ENCODE assay signal across 22 mouse cellular contexts in the genomic region with DNA sequence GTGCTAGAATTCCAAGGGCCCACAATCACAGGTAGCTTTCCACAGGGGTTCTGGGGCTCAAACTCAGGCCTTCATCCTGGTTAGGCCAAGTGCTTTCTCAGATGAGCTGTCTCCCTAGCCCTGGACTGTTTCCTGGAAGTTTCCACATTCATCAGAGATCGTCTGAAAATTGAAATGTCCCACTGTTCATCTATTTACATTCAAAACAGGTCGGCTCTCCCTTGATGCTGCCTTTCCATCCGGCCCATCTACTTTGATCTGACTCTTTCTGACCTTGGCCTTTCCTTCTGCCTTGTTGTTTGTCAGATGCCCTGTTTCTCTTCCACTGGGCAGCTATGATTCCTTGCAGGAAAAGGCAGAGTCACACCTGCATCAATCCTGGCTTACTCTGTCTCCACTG.
DNase-seq lines count a peak whose midpoint lies in the region; ATAC-seq lines count a peak whose summit lies in the region.
"Had no signal": no experiment of that assay in that cellular context is flagged by ENCODE, and none has a peak within 500 bp of the region (broad histone marks: within the 10 kb centered on the region; RNA-seq: fewer than 3 reads in every experiment).

No protein-coding gene starts in this region.

- no peak overlapping the region for H3K4me2 ChIP-seq in kidney, embryonic 15.5 days
- no peak overlapping the region for H3K4me2 ChIP-seq in forebrain, embryonic 11.5 days (ENCODE audit: low read depth, low read length, severe bottlenecking)
- H3K4me2 ChIP-seq: embryonic facial prominence, embryonic 15.5 days; forebrain, embryonic 15.5 days; hindbrain, embryonic 15.5 days had no signal

- no peaks in the 10 kb centered on the region for H3K27me3 ChIP-seq in kidney, embryonic 15.5 days
- no peaks in the 10 kb centered on the region for H3K27me3 ChIP-seq in embryonic facial prominence, embryonic 10.5 days (replicated peaks; ENCODE audit: low read depth, poor library complexity, severe bottlenecking)
- peaks cover 3% of the 10 kb centered on the region for H3K27me3 ChIP-seq in forebrain, embryonic 11.5 days (ENCODE audit: control insufficient read depth, insufficient read depth, low read length)
- H3K27me3 ChIP-seq: embryonic facial prominence, embryonic 15.5 days; forebrain, embryonic 15.5 days; hindbrain, embryonic 15.5 days had no signal

- WGBS in kidney, embryonic 15.5 days: 33% methylated on average over 3 of the region's 3 CpGs
- 50% methylated on average over 3 of the region's 3 CpGs for WGBS in embryonic facial prominence, embryonic 10.5 days
- WGBS in forebrain, embryonic 11.5 days: 57% methylated on average over 3 of the region's 3 CpGs

- intact Hi-C loops in left cerebral cortex, postnatal 4 days (cut with DNase I): no loop called here

- no peak overlapping the region for H3K4me3 ChIP-seq in kidney, embryonic 15.5 days (replicated peaks)
- no peak overlapping the region for H3K4me3 ChIP-seq in embryonic facial prominence, embryonic 10.5 days
- H3K4me3 ChIP-seq in forebrain, embryonic 11.5 days (ENCODE audit: low read depth, low read length): no peak overlapping the region
- H3K4me3 ChIP-seq: embryonic facial prominence, embryonic 15.5 days; erythroblast, embryonic 14.5 days; forebrain, embryonic 10.5 days; forebrain, embryonic 15.5 days; heart, embryonic 10.5 days; hindbrain, embryonic 15.5 days had no signal

- DNase-seq in adrenal gland, adult 2 months: peak; percentile 43
- no peak for DNase-seq in adrenal gland, postnatal 4 days (ENCODE audit: low spot score in 2 of 2)
- DNase-seq in kidney, postnatal 14 days: no peak
- peak; percentile 86 for DNase-seq in ZHBTc4 (ENCODE audit: low read depth, low spot score)
- DNase-seq in embryonic facial prominence, embryonic 10.5 days (ENCODE audit: low spot score): no peak
- DNase-seq in forebrain, embryonic 11.5 days (ENCODE audit: low spot score): no peak
- DNase-seq in left cerebral cortex, postnatal 4 days: no peak
- DNase-seq: cerebellum, adult 11-12 months; cerebellum, adult 9-10 months; cerebellum, postnatal 25 days; gastrocnemius, postnatal 10 days; heart, adult 18-20 months; heart, postnatal 10 days; kidney, adult 2 months had no signal

- H3K9me3 ChIP-seq in kidney, embryonic 15.5 days (replicated peaks): no peaks in the 10 kb centered on the region
- no peaks in the 10 kb centered on the region for H3K9me3 ChIP-seq in embryonic facial prominence, embryonic 10.5 days
- no peaks in the 10 kb centered on the region for H3K9me3 ChIP-seq in forebrain, embryonic 11.5 days (ENCODE audit: control insufficient read depth, low read length)
- H3K9me3 ChIP-seq: embryonic facial prominence, embryonic 15.5 days; forebrain, embryonic 10.5 days; forebrain, embryonic 15.5 days; heart, embryonic 10.5 days; hindbrain, embryonic 15.5 days had no signal

- H3K27ac ChIP-seq in kidney, embryonic 15.5 days: peak overlapping the region; percentile 84; the same call in 1 of the 2 replicates
- H3K27ac ChIP-seq in embryonic facial prominence, embryonic 10.5 days (replicated peaks): peak overlapping the region; percentile 44
- H3K27ac ChIP-seq in forebrain, embryonic 11.5 days (ENCODE audit: low read depth, low read length): no peak overlapping the region
- H3K27ac ChIP-seq: embryonic facial prominence, embryonic 15.5 days; forebrain, embryonic 10.5 days; forebrain, embryonic 15.5 days; hindbrain, embryonic 15.5 days had no signal

- no peak overlapping the region for H3K9ac ChIP-seq in kidney, embryonic 15.5 days
- H3K9ac ChIP-seq in forebrain, embryonic 11.5 days (ENCODE audit: low read length): no peak overlapping the region
- H3K9ac ChIP-seq: embryonic facial prominence, embryonic 15.5 days; forebrain, embryonic 15.5 days; hindbrain, embryonic 15.5 days had no signal

- peaks cover 34% of the 10 kb centered on the region for H3K4me1 ChIP-seq in kidney, embryonic 15.5 days
- peaks cover 37% of the 10 kb centered on the region for H3K4me1 ChIP-seq in embryonic facial prominence, embryonic 10.5 days
- peaks cover 2% of the 10 kb centered on the region; the same call in 1 of the 2 replicates for H3K4me1 ChIP-seq in forebrain, embryonic 11.5 days (replicated peaks; ENCODE audit: control insufficient read depth, insufficient read depth, low read length)
- H3K4me1 ChIP-seq: forebrain, embryonic 15.5 days had no signal

- ATAC-seq in kidney, embryonic 15.5 days (replicated peaks; ENCODE audit: low FRiP score): no peak
- no peak for ATAC-seq in forebrain, embryonic 11.5 days (replicated peaks; ENCODE audit: low FRiP score)
- ATAC-seq: forebrain, embryonic 15.5 days; intestine, embryonic 16.5 days had no signal

- H3K36me3 ChIP-seq in kidney, embryonic 15.5 days: no peaks in the 10 kb centered on the region
- H3K36me3 ChIP-seq in embryonic facial prominence, embryonic 10.5 days (replicated peaks): no peaks in the 10 kb centered on the region
- no peaks in the 10 kb centered on the region for H3K36me3 ChIP-seq in forebrain, embryonic 11.5 days (ENCODE audit: control insufficient read depth, insufficient read depth, low read length)
- H3K36me3 ChIP-seq: embryonic facial prominence, embryonic 15.5 days; forebrain, embryonic 10.5 days; forebrain, embryonic 15.5 days; heart, embryonic 10.5 days; hindbrain, embryonic 15.5 days had no signal

Comparison
In these comparisons a context has a peak if more than half of its experiments do, and no peak if none do; other contexts are left out.
1. DNase-seq: peak in adrenal gland, adult 2 months (single experiment) and ZHBTc4 (single experiment); none in adrenal gland, postnatal 4 days (0 of 2), kidney, postnatal 14 days (single experiment), embryonic facial prominence, embryonic 10.5 days (single experiment), forebrain, embryonic 11.5 days (single experiment) and left cerebral cortex, postnatal 4 days (single experiment).